Mouse (Mus musculus): ENCODE results near the gene Nup155. TPM values are rescaled to one million over a fixed set of nuclear protein-coding genes. Genes with fewer than 3 reads are reported as not detected.
A peak's percentile ranks its signal among the peaks of the same experiment; 100 is the strongest.
"Not testable (repeated sequence)": the region's sequence is repeated elsewhere in the genome, so short reads cannot be mapped to it uniquely, and the experiment has no call there.

Gene Nup155
- polyA plus RNA-seq, 1 experiment: 0.07 TPM

DNA sequence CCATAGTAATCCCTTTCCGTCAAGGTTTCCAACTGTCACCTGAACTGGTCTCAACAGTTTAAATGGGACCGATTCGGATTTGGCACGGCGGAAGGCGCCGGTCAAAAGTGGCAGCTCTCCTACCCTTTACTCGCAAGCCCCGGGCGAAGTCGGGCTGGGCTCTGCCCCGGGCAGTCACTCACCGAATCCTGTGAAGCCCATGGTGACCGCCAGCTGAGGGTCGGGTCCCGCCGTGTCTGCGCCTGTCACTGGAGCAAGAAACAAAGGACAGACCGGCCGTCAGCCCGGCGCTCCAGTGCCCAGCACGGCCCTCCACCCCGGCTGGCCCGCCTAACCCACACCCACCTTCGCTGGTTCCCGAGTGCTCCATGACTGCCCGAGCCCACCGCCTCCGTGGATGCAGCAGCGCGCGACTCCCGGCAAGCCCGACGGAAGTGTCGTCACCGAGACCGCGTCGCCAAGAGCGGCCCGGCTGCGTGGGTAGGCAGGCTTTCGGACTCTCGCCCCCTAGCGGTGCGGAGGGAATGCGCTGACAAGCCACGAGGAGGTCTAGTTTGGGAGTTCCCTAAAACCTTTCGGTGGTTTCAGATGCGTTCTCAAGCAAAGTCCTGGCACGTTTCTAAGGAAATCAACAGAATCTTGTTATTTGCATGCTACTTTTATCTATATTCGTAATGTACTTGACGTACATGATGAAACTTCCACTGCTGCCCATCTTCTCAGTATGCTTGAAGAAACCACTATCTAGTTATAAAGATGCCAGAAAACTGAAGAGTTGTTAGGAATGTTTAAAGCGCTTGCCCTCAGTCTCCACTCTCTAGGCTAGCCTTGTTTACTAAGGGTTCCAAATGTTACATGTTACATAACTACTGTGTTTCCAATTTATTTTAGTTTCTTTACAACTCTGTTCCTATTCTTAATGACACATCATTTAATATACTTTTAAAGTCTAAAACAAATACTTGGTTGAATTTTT is 10.0 kb upstream of the Nup155 start, which contains the start of gene Wdr70:
Wdr70 (minus strand) TSS at position 436 of the 976 bp plus-strand sequence.
- peaks cover 13% of the 10 kb centered on the region for H3K4me1 ChIP-seq (ENCODE audit: control insufficient read depth)
- H3K9me3 ChIP-seq (ENCODE audit: control insufficient read depth, low read length): no peaks in the 10 kb centered on the region
- TF ChIP-seq TAL1 (IDR thresholded peaks at IDR 0.05; ENCODE audit: low read length) (no peak), GATA1 (IDR thresholded peaks at IDR 0.05; ENCODE audit: low read length) (no peak)
- H3K4me3 ChIP-seq (replicated peaks): peak within 1 kb of the TSS; percentile 94
- H3K36me3 ChIP-seq (ENCODE audit: control insufficient read depth): peaks cover 27% of the 10 kb centered on the region
- no peaks in the 10 kb centered on the region for H3K27me3 ChIP-seq (ENCODE audit: control insufficient read depth)

DNA sequence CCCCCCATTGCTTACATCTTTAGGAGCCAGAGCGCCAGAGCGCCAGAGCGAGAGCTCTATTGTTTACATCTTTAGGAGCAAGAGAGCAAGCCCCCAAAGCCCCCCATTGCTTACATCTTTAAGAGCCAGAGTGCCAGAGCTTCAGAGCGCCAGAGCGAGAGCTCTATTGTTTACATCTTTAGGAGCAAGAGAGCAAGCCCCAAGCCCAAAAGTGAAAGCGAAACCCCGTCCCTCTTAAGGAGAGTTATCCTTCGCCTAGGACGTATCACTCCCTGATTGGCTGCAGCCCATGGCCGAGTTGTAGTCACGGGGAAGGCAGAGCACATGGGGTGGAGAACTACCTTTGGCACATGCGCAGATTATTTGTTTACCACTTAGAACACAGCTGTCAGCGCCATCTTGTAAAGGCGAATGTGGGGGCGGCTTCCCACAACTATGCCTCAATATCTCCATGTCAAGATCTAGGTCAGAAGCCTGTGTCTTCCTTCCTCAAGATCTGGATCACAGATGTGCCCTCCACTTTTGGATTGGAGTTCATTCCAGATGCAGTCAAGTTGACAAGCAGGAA is 7.0 kb upstream of the Nup155 start:
- not testable (repeated sequence) for H3K4me3 ChIP-seq (replicated peaks); H3K4me1 ChIP-seq (ENCODE audit: control insufficient read depth); H3K27me3 ChIP-seq (ENCODE audit: control insufficient read depth); H3K36me3 ChIP-seq (ENCODE audit: control insufficient read depth); H3K9me3 ChIP-seq (ENCODE audit: control insufficient read depth, low read length)

DNA sequence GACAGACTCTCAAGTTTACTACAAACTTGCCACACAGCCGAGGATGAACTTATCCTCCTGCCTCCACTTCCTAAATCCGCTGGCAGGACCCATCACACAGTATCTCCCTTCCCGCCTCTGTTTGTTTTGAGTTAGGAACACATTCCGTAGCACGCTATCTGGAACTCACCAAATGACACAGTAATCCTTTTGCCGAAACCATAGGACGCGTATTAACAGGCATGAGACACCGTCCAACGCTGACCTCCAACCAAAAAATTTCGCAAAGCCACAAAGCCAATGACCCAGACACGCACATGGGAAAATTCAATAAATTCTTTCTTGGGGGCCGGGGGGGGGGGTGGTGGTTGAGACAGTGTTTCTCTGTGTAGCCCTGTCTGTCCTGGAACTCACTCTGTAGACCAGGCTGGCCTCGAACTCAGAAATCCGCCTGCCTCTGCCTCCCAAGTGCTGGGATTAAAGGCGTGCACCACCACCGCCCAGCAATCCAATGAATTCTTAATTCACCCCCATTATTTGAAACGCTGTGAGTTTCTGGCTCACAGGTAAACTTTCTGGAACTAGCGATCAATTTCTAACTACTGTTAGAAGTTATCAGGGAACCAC is 610 bp upstream of the Nup155 start:
- Histone ChIP-seq H3K4me3 (replicated peaks) (peak overlapping the region; percentile 88), H3K36me3 (ENCODE audit: control insufficient read depth) (peaks cover 26% of the 10 kb centered on the region), H3K27me3 (ENCODE audit: control insufficient read depth) (no peaks in the 10 kb centered on the region), H3K9me3 (ENCODE audit: control insufficient read depth, low read length) (no peaks in the 10 kb centered on the region), H3K4me1 (ENCODE audit: control insufficient read depth) (peaks cover 29% of the 10 kb centered on the region)
- no peak for TF ChIP-seq GATA1 (IDR thresholded peaks at IDR 0.05; ENCODE audit: low read length)

DNA sequence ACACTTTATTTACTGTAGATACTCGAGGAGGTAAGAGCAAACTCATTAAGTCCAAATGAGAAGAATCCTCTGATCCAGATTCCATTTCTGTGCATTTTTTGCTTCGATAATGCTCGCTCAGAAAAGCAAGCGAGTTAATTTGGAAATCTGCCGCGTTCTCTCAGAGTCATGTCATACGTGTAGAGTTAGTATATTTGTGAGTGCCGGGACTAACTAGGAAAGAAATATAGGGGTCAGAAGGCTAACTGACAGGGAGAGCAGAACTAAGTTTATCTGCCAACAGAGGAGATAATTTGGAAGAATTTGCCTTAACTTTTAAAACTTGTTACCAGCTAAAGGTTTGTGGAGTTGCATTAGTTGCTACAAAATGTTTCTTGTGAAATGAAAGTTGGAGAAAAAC is 709 bp downstream of the Nup155 start:
- peaks cover 31% of the 10 kb centered on the region for H3K4me1 ChIP-seq (ENCODE audit: control insufficient read depth)
- TF ChIP-seq GATA1 (IDR thresholded peaks at IDR 0.05; ENCODE audit: low read length): no peak
- H3K27me3 ChIP-seq (ENCODE audit: control insufficient read depth): no peaks in the 10 kb centered on the region
- peaks cover 38% of the 10 kb centered on the region for H3K36me3 ChIP-seq (ENCODE audit: control insufficient read depth)
- peak overlapping the region; percentile 88 for H3K4me3 ChIP-seq (replicated peaks)
- no peaks in the 10 kb centered on the region for H3K9me3 ChIP-seq (ENCODE audit: control insufficient read depth, low read length)

DNA sequence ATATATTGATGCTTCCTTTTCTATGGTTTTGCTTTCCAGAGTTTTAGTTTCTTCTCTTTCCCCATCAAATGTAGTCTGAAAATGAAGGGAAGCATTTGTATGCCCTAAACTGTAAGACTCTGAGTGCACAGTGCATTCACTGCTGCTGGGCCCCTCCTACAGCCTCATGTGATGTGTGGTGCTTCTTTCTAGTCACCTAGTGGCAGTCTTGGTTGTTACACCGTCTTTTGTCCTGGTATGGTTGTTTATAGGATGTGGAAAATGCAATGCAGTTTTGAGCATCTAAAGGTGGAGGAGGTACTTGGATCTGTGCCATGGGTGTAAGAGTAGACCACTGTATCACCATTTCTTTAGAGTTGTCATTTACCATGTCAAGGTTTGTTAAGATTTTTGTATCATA is 20.2 kb downstream of the Nup155 start:
- H3K4me3 ChIP-seq (replicated peaks): no peak overlapping the region
- no peaks in the 10 kb centered on the region for H3K9me3 ChIP-seq (ENCODE audit: control insufficient read depth, low read length)
- no peaks in the 10 kb centered on the region for H3K27me3 ChIP-seq (ENCODE audit: control insufficient read depth)
- TF ChIP-seq GATA1 (IDR thresholded peaks at IDR 0.05; ENCODE audit: low read length) (no peak), TAL1 (IDR thresholded peaks at IDR 0.05; ENCODE audit: low read length) (no peak)
- H3K36me3 ChIP-seq (ENCODE audit: control insufficient read depth): peaks cover 91% of the 10 kb centered on the region
- no peaks in the 10 kb centered on the region for H3K4me1 ChIP-seq (ENCODE audit: control insufficient read depth)

DNA sequence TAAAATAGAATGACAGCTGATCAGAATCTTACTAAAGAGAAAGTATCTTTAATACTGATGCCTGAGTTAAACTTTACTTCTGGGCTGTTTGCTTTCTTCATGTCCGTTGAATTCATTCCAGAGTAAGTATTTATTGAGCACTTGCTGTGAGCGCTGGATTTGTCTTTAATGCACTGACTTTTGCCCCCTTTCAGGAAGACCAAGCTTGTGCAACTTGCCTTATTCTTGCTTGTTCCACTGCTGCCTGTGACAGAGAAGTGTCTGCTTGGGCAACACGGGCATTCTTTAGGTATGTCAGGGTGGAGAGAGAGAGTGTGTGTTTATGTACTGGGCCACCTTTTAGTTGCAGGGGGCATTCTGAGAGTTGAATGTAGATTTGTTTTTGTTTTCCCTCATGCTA is 22.2 kb downstream of the Nup155 start:
- Histone ChIP-seq H3K27me3 (ENCODE audit: control insufficient read depth) (no peaks in the 10 kb centered on the region), H3K36me3 (ENCODE audit: control insufficient read depth) (peaks cover 96% of the 10 kb centered on the region), H3K9me3 (ENCODE audit: control insufficient read depth, low read length) (no peaks in the 10 kb centered on the region), H3K4me1 (ENCODE audit: control insufficient read depth) (no peaks in the 10 kb centered on the region), H3K4me3 (replicated peaks) (no peak overlapping the region)
- no peak for TF ChIP-seq GATA1 (IDR thresholded peaks at IDR 0.05; ENCODE audit: low read length)
- TF ChIP-seq TAL1 (IDR thresholded peaks at IDR 0.05; ENCODE audit: low read length): no peak

DNA sequence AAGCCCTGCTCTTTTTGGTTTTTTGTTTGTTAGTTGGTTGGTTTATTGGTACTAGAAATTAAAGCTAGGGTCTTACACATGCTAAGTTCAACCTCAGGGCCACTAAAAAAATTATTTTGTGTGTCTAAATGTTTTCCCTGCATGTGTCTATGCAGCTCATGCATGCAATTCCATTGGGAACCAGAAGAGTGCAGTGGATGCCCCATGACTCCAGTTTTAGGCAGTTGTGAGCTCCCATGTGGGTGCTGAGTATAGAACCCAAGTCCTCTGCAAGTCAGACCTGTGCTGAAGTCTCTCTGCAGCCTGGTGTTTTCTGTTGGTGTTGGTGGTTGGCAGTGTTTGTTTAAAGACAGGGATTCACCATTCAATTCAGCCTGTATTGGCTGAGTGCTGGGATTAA is 22.7 kb downstream of the Nup155 start:
- Histone ChIP-seq H3K27me3 (ENCODE audit: control insufficient read depth) (no peaks in the 10 kb centered on the region), H3K4me3 (replicated peaks) (no peak overlapping the region), H3K36me3 (ENCODE audit: control insufficient read depth) (peaks cover 96% of the 10 kb centered on the region), H3K4me1 (ENCODE audit: control insufficient read depth) (no peaks in the 10 kb centered on the region), H3K9me3 (ENCODE audit: control insufficient read depth, low read length) (no peaks in the 10 kb centered on the region)
- TF ChIP-seq GATA1 (IDR thresholded peaks at IDR 0.05; ENCODE audit: low read length) (no peak), TAL1 (IDR thresholded peaks at IDR 0.05; ENCODE audit: low read length) (no peak)

DNA sequence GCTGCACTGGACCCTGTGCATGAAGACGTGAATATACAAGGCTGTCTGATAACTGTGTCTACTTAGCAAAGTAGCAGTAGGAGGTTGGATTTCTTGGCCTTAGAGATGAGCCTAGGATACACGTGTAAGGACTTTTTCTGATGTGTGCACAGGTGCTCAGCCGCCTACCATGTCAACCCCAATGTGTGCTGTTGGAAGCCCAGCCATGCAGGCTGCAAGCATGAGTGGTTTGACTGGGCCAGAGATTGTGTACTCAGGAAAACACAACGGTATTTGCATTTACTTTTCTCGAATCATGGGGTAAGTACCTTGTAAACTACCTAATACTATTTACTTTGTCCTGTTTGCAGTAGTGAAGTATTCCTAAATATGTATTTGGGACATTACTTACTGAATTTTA is 26.5 kb downstream of the Nup155 start:
- no peaks in the 10 kb centered on the region for H3K27me3 ChIP-seq (ENCODE audit: control insufficient read depth)

DNA sequence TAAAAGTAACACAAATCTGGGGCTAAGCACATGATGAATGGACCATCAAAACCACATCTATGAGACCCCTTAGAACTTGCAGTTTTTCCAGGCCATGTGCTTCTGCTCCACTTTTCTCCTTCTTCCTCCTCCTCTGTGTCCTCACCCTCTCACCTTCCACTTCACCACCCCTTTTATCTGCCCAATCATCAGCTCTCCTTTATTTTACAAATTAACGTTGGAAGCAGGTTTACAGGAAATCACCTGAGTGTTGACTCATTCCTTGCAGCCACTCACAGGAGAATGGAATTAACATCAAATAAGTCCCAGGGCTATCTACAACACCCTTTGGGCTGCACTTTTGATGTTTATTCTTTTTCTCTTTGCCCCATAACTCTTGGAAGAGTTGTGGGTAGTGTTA is 52.8 kb downstream of the Nup155 start:
- Histone ChIP-seq H3K9me3 (ENCODE audit: control insufficient read depth, low read length) (no peaks in the 10 kb centered on the region), H3K4me1 (ENCODE audit: control insufficient read depth) (no peaks in the 10 kb centered on the region), H3K4me3 (replicated peaks) (no peak overlapping the region), H3K27me3 (ENCODE audit: control insufficient read depth) (no peaks in the 10 kb centered on the region), H3K36me3 (ENCODE audit: control insufficient read depth) (peaks cover 54% of the 10 kb centered on the region)
- no peak for TF ChIP-seq TAL1 (IDR thresholded peaks at IDR 0.05; ENCODE audit: low read length)
- no peak for TF ChIP-seq GATA1 (IDR thresholded peaks at IDR 0.05; ENCODE audit: low read length)

More for the DNA sequence above, 26.5 kb downstream of the Nup155 start:
- H3K4me1 ChIP-seq (ENCODE audit: control insufficient read depth): no peaks in the 10 kb centered on the region
- TF ChIP-seq GATA1 (IDR thresholded peaks at IDR 0.05; ENCODE audit: low read length) (no peak), TAL1 (IDR thresholded peaks at IDR 0.05; ENCODE audit: low read length) (no peak)
- peaks cover 97% of the 10 kb centered on the region for H3K36me3 ChIP-seq (ENCODE audit: control insufficient read depth)
- no peak overlapping the region for H3K4me3 ChIP-seq (replicated peaks)
- no peaks in the 10 kb centered on the region for H3K9me3 ChIP-seq (ENCODE audit: control insufficient read depth, low read length)
